Mouse (Mus musculus): Measurements from ENCODE around the gene Pbxip1.
A peak's percentile ranks its signal among the peaks of the same experiment; 100 is the strongest.
"Not testable (repeated sequence)": the region's sequence is repeated elsewhere in the genome, so short reads cannot be mapped to it uniquely, and the experiment has no call there.

Pbxip1 gene

GRCm38 (mm10) chr3:89410864-89411263 lies 25.6 kb upstream of the Pbxip1 start:
- DNase-seq, result no peak

GRCm38 (mm10) chr3:89411490-89412393 lies 24.8 kb upstream of the Pbxip1 start, which contains the start of gene Flad1:
TSS of gene Flad1 (minus strand) at chr3:89411870.
- peak; percentile 99 for DNase-seq

GRCm38 (mm10) chr3:89416158-89416557 lies 20.3 kb upstream of the Pbxip1 start:
- no peak for DNase-seq

GRCm38 (mm10) chr3:89417131-89417530 lies 19.4 kb upstream of the Pbxip1 start:
- no peak for DNase-seq

GRCm38 (mm10) chr3:89417840-89418169 lies 18.7 kb upstream of the Pbxip1 start:
- no peak for DNase-seq

- peak; percentile 98 for DNase-seq
Measured at GRCm38 (mm10) chr3:89418170-89418860, 18.2 kb upstream of the Pbxip1 start, which contains the start of the genes Cks1b and Shc1. TSS of gene Cks1b (minus strand) at chr3:89418383. TSS of gene Shc1 (plus strand) at chr3:89418443.

- DNase-seq, result peak; percentile 95
Measured at GRCm38 (mm10) chr3:89418861-89419250, 17.6 kb upstream of the Pbxip1 start.

- peak; percentile 89 for DNase-seq
Measured at GRCm38 (mm10) chr3:89419571-89419970, 16.9 kb upstream of the Pbxip1 start.

GRCm38 (mm10) chr3:89419981-89420380 lies 16.5 kb upstream of the Pbxip1 start:
- peak; percentile 32 for DNase-seq

- DNase-seq, result no peak
Measured at GRCm38 (mm10) chr3:89420421-89420820, 16.1 kb upstream of the Pbxip1 start.

GRCm38 (mm10) chr3:89421002-89421774 lies 15.3 kb upstream of the Pbxip1 start:
- peak; percentile 96 for DNase-seq

- DNase-seq, result peak; percentile 58
Measured at GRCm38 (mm10) chr3:89421810-89422473, 14.6 kb upstream of the Pbxip1 start.

- DNase-seq, result no peak
Measured at GRCm38 (mm10) chr3:89422556-89423205, 13.8 kb upstream of the Pbxip1 start.

- no peak for DNase-seq
Measured at GRCm38 (mm10) chr3:89424416-89425140, 11.9 kb upstream of the Pbxip1 start.

GRCm38 (mm10) chr3:89425141-89425525 lies 11.4 kb upstream of the Pbxip1 start:
- DNase-seq, result no peak

GRCm38 (mm10) chr3:89425876-89426275 lies 10.6 kb upstream of the Pbxip1 start:
- DNase-seq, result no peak

GRCm38 (mm10) chr3:89429021-89429420 lies 7.5 kb upstream of the Pbxip1 start:
- not testable (repeated sequence) for DNase-seq

- peak; percentile 98 for DNase-seq
Measured at GRCm38 (mm10) chr3:89430171-89431159, 6.0 kb upstream of the Pbxip1 start, which contains the start of gene Pygo2. TSS of gene Pygo2 (plus strand) at chr3:89430214.

GRCm38 (mm10) chr3:89432606-89433005 lies 3.9 kb upstream of the Pbxip1 start:
- no peak for DNase-seq

GRCm38 (mm10) chr3:89434532-89434931 lies 2.0 kb upstream of the Pbxip1 start:
- DNase-seq, result no peak

All from lung, postnatal 10 days (tissue).